ENCODE assay signal across 12 mouse cellular contexts in the genomic region with DNA sequence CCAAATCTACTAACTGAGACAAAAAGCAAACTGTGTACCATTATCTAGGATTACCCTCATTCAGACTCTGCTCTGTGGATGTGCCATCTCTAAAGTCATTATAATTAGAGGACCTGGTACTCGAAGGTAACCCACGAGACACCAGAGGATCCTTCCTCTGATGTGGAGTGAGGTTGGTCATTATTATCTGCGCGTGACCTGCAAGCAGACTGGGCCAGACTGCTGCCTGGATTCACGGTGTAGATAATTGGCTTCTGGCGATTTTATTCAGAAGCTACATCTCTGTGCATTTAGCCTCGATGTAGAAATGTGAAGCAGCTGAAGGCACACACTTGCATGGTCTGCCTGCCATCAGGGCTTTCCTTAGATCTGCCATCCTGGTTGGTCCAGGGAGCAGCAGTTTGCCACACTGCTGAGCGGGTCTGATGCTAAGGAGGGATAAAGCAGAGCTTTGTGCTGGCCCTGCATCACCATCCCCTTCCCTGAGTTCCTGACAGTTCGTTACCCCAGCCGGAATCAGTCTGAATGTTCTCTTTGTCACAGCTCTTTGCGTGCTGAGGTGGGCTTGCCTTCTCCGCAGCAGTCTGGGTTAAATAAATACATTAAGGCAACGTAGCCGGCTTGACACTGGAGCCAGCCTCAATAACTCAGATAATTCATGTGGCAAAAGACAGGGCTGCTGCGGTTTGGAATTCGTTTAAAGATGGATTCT.
DNase-seq lines count a peak whose midpoint lies in the region; ATAC-seq and TF ChIP-seq lines count a peak whose summit lies in the region.
"Had no signal": no experiment of that assay in that cellular context is flagged by ENCODE, and none has a peak within 500 bp of the region (broad histone marks: within the 10 kb centered on the region; RNA-seq: fewer than 3 reads in every experiment).

No protein-coding gene starts in this region.

- no peak for TF ChIP-seq CTCF in small intestine, adult 2 months (IDR thresholded peaks at IDR 0.05; ENCODE audit: extremely low read depth, insufficient read length, insufficient replicate concordance, low read depth, low read length)

- no peak overlapping the region for H3K4me3 ChIP-seq in kidney, embryonic 14.5 days (ENCODE audit: low read length)
- no peak overlapping the region for H3K4me3 ChIP-seq in forebrain, embryonic 16.5 days (replicated peaks; ENCODE audit: low read length)
- no peak overlapping the region for H3K4me3 ChIP-seq in limb, embryonic 14.5 days (replicated peaks; ENCODE audit: low read length)
- no peak overlapping the region for H3K4me3 ChIP-seq in small intestine, adult 2 months (ENCODE audit: low read depth, low read length)

- no peak for ATAC-seq in kidney, embryonic 14.5 days (ENCODE audit: low FRiP score, low TSS enrichment)
- peak; percentile 59 for ATAC-seq in forebrain, embryonic 16.5 days
- no peak; the same call in 1 of the 2 replicates for ATAC-seq in limb, embryonic 14.5 days (ENCODE audit: low FRiP score, low read depth)

- H3K27ac ChIP-seq in kidney, embryonic 14.5 days (ENCODE audit: low read depth, low read length) = peak overlapping the region; percentile 55; the same call in 1 of the 2 replicates
- H3K27ac ChIP-seq in forebrain, embryonic 16.5 days (ENCODE audit: low read length) = peak overlapping the region; percentile 47
- peak overlapping the region; percentile 61; the same call in 1 of the 2 replicates for H3K27ac ChIP-seq in limb, embryonic 14.5 days (replicated peaks; ENCODE audit: low read depth, low read length)
- H3K27ac ChIP-seq in small intestine, adult 2 months (ENCODE audit: insufficient read depth, low read depth, low read length) = 0 out of 2 replicates have a peak overlapping the region, but pooled peaks have one; percentile 29

- H3K9ac ChIP-seq in kidney, embryonic 14.5 days (ENCODE audit: low read depth, low read length) = peak overlapping the region; percentile 12; the same call in 1 of the 2 replicates
- H3K9ac ChIP-seq in forebrain, embryonic 16.5 days (replicated peaks; ENCODE audit: low read depth, low read length) = 0 out of 2 replicates have a peak overlapping the region, but pooled peaks have one; percentile 9
- 0 out of 2 replicates have a peak overlapping the region, but pooled peaks have one; percentile 0 for H3K9ac ChIP-seq in limb, embryonic 14.5 days (ENCODE audit: low read depth, low read length, severe bottlenecking)

- peaks cover 8% of the 10 kb centered on the region; the same call in 1 of the 2 replicates for H3K9me3 ChIP-seq in kidney, embryonic 14.5 days (ENCODE audit: control insufficient read depth, low read length)
- peaks cover 6% of the 10 kb centered on the region; the same call in 1 of the 2 replicates for H3K9me3 ChIP-seq in forebrain, embryonic 16.5 days (ENCODE audit: control insufficient read depth, low read length)
- peaks cover 11% of the 10 kb centered on the region for H3K9me3 ChIP-seq in limb, embryonic 14.5 days (ENCODE audit: control insufficient read depth, low read length)

- H3K36me3 ChIP-seq in kidney, embryonic 14.5 days (ENCODE audit: control insufficient read depth, insufficient read depth, low read length) = no peaks in the 10 kb centered on the region
- no peaks in the 10 kb centered on the region for H3K36me3 ChIP-seq in forebrain, embryonic 16.5 days (ENCODE audit: control insufficient read depth, insufficient read depth)
- H3K36me3 ChIP-seq in limb, embryonic 14.5 days (ENCODE audit: control insufficient read depth, insufficient read depth, low read length) = no peaks in the 10 kb centered on the region
- H3K36me3 ChIP-seq in small intestine, adult 2 months (ENCODE audit: control insufficient read depth, insufficient read depth, low read length) = no peaks in the 10 kb centered on the region

- peaks cover 8% of the 10 kb centered on the region; the same call in 1 of the 2 replicates for H3K4me1 ChIP-seq in kidney, embryonic 14.5 days (ENCODE audit: control insufficient read depth, insufficient read depth, low read length)
- peaks cover 5% of the 10 kb centered on the region for H3K4me1 ChIP-seq in forebrain, embryonic 16.5 days (replicated peaks; ENCODE audit: control insufficient read depth, insufficient read depth, low read length)
- H3K4me1 ChIP-seq in limb, embryonic 14.5 days (ENCODE audit: control insufficient read depth, insufficient read depth, low read length) = peaks cover 22% of the 10 kb centered on the region
- no peaks in the 10 kb centered on the region for H3K4me1 ChIP-seq in small intestine, adult 2 months (ENCODE audit: control insufficient read depth, insufficient read depth, insufficient read length, low read length)

- 32% methylated on average over 16 of the region's 16 CpGs for WGBS in kidney, embryonic 14.5 days
- WGBS in forebrain, embryonic 16.5 days = 18% methylated on average over 16 of the region's 16 CpGs
- WGBS in limb, embryonic 14.5 days = 42% methylated on average over 16 of the region's 16 CpGs
- WGBS in small intestine, adult 2 months = 79% methylated on average over 16 of the region's 16 CpGs

- TF ChIP-seq POLR2A in limb, embryonic 14.5 days (IDR thresholded peaks at IDR 0.05; ENCODE audit: borderline replicate concordance, extremely low read depth, insufficient read depth, insufficient read length) = no peak
- TF ChIP-seq POLR2A in small intestine, adult 2 months (IDR thresholded peaks at IDR 0.05; ENCODE audit: low read depth, low read length) = no peak

- DNase-seq in kidney, postnatal 25 days = no peak
- DNase-seq in limb, embryonic 14.5 days (ENCODE audit: low spot score) = no peak
- no peak for DNase-seq in left cerebral cortex, adult 11 months (ENCODE audit: low spot score)
- no peak for DNase-seq in heart, adult 9 months (ENCODE audit: low spot score in 2 of 2)
- no peak for DNase-seq in urinary bladder, adult 18-20 months (ENCODE audit: low spot score in 2 of 2)
- DNase-seq: cerebellum, adult 9-11 months; gastrocnemius, postnatal 36 days; lung, postnatal 36 days; right cerebral cortex, adult 18-20 months had no signal

- 0 out of 2 replicates have a peak overlapping the region, but pooled peaks have one; percentile 8 for H3K4me2 ChIP-seq in kidney, embryonic 14.5 days (replicated peaks; ENCODE audit: low read depth, low read length)
- H3K4me2 ChIP-seq in forebrain, embryonic 16.5 days (ENCODE audit: low read length) = no peak overlapping the region
- no peak overlapping the region for H3K4me2 ChIP-seq in limb, embryonic 14.5 days (replicated peaks; ENCODE audit: low read depth, low read length, severe bottlenecking)

- no peaks in the 10 kb centered on the region for H3K27me3 ChIP-seq in kidney, embryonic 14.5 days (ENCODE audit: control insufficient read depth, insufficient read depth, low read length)
- no peaks in the 10 kb centered on the region for H3K27me3 ChIP-seq in forebrain, embryonic 16.5 days (replicated peaks; ENCODE audit: control insufficient read depth, insufficient read depth, low read length)
- H3K27me3 ChIP-seq in limb, embryonic 14.5 days (ENCODE audit: control insufficient read depth, insufficient read depth, low read length) = no peaks in the 10 kb centered on the region
- no peaks in the 10 kb centered on the region for H3K27me3 ChIP-seq in small intestine, adult 2 months (ENCODE audit: control insufficient read depth, insufficient read depth, low read length)
